In genomic region chr4:149923014-149923413, GRCm38 (mm10) we compare ENCODE assay signal across 17 mouse cellular contexts. TPM values are rescaled to one million over a fixed set of nuclear protein-coding genes. Genes with fewer than 3 reads are reported as not detected.
DNase-seq lines count a peak whose midpoint lies in the region; ATAC-seq and TF ChIP-seq lines count a peak whose summit lies in the region.
"Had no signal": no experiment of that assay in that cellular context is flagged by ENCODE, and none has a peak within 500 bp of the region (broad histone marks: within the 10 kb centered on the region; RNA-seq: fewer than 3 reads in every experiment).

No protein-coding gene starts in this region.

- no peaks in the 10 kb centered on the region for H3K79me2 ChIP-seq in liver, adult 2 months (ENCODE audit: control insufficient read depth, insufficient read depth, low read length)

- peak overlapping the region; percentile 51; the same call in 1 of the 2 replicates for H3K27ac ChIP-seq in liver, adult 2 months (replicated peaks; ENCODE audit: insufficient read depth, low read depth, low read length)
- no peak overlapping the region for H3K27ac ChIP-seq in liver, embryonic 12.5 days
- H3K27ac ChIP-seq in embryonic facial prominence, embryonic 12.5 days = peak overlapping the region; percentile 85
- H3K27ac ChIP-seq in limb, embryonic 14.5 days (replicated peaks; ENCODE audit: low read depth, low read length) = peak overlapping the region; percentile 9
- H3K27ac ChIP-seq: forebrain, embryonic 13.5 days; midbrain, embryonic 12.5 days had no signal

- no peak overlapping the region for H3K4me2 ChIP-seq in liver, embryonic 12.5 days
- H3K4me2 ChIP-seq in embryonic facial prominence, embryonic 12.5 days (replicated peaks) = no peak overlapping the region; the same call in 1 of the 2 replicates
- H3K4me2 ChIP-seq in limb, embryonic 14.5 days (replicated peaks; ENCODE audit: low read depth, low read length, severe bottlenecking) = no peak overlapping the region
- H3K4me2 ChIP-seq: forebrain, embryonic 13.5 days; heart, embryonic 13.5 days; hindbrain, embryonic 15.5 days; midbrain, embryonic 12.5 days had no signal

- TF ChIP-seq POLR2A in liver, adult 2 months (IDR thresholded peaks at IDR 0.05; ENCODE audit: extremely low read depth, insufficient read depth, low read length) = no peak
- TF ChIP-seq POLR2A in limb, embryonic 14.5 days (IDR thresholded peaks at IDR 0.05; ENCODE audit: borderline replicate concordance, extremely low read depth, insufficient read depth, insufficient read length) = no peak

- DNase-seq in heart, adult 11 months = peak; percentile 92
- no peak for DNase-seq in heart, adult 9 months (ENCODE audit: low spot score in 2 of 2)
- DNase-seq in liver, adult 2 months (ENCODE audit: extremely low read depth, low read depth, low spot score) = no peak
- no peak for DNase-seq in limb, embryonic 14.5 days (ENCODE audit: low spot score)
- DNase-seq in embryo, embryonic 11 days = no peak
- DNase-seq in layer of hippocampus, adult 9-10 months (ENCODE audit: low spot score) = no peak
- DNase-seq: cerebellum, postnatal 25 days; liver; right cerebral cortex, postnatal 25 days had no signal

- H3K4me3 ChIP-seq in liver, adult 2 months (ENCODE audit: insufficient read depth, low read depth, low read length) = no peak overlapping the region
- H3K4me3 ChIP-seq in liver, embryonic 12.5 days = no peak overlapping the region
- H3K4me3 ChIP-seq in embryonic facial prominence, embryonic 12.5 days = no peak overlapping the region
- H3K4me3 ChIP-seq in limb, embryonic 14.5 days (replicated peaks; ENCODE audit: low read length) = no peak overlapping the region
- H3K4me3 ChIP-seq: forebrain, embryonic 13.5 days; heart, embryonic 13.5 days; hindbrain, embryonic 15.5 days; midbrain, embryonic 12.5 days; myocyte had no signal

- H3K4me1 ChIP-seq in liver, adult 2 months (ENCODE audit: control insufficient read depth, insufficient read depth, low read length) = no peaks in the 10 kb centered on the region
- no peaks in the 10 kb centered on the region for H3K4me1 ChIP-seq in liver, embryonic 12.5 days
- H3K4me1 ChIP-seq in embryonic facial prominence, embryonic 12.5 days = peaks cover 66% of the 10 kb centered on the region
- peaks cover 58% of the 10 kb centered on the region for H3K4me1 ChIP-seq in limb, embryonic 14.5 days (ENCODE audit: control insufficient read depth, insufficient read depth, low read length)

- H3K27me3 ChIP-seq in liver, adult 2 months (ENCODE audit: control insufficient read depth, insufficient read depth, low read length) = no peaks in the 10 kb centered on the region
- peaks cover 18% of the 10 kb centered on the region for H3K27me3 ChIP-seq in liver, embryonic 12.5 days (replicated peaks)
- H3K27me3 ChIP-seq in embryonic facial prominence, embryonic 12.5 days = no peaks in the 10 kb centered on the region
- no peaks in the 10 kb centered on the region for H3K27me3 ChIP-seq in limb, embryonic 14.5 days (ENCODE audit: control insufficient read depth, insufficient read depth, low read length)
- H3K27me3 ChIP-seq: forebrain, embryonic 13.5 days; heart, embryonic 13.5 days; hindbrain, embryonic 15.5 days had no signal

- no peak for TF ChIP-seq CTCF in liver, adult 2 months (IDR thresholded peaks at IDR 0.05; ENCODE audit: low read depth, low read length)

- no peaks in the 10 kb centered on the region for H3K36me3 ChIP-seq in liver, adult 2 months (ENCODE audit: control insufficient read depth, insufficient read depth, low read length)
- H3K36me3 ChIP-seq in liver, embryonic 12.5 days = no peaks in the 10 kb centered on the region
- H3K36me3 ChIP-seq in embryonic facial prominence, embryonic 12.5 days = 0 out of 2 replicates have a peak, but pooled peaks cover 2% of the 10 kb centered on the region
- H3K36me3 ChIP-seq in limb, embryonic 14.5 days (ENCODE audit: control insufficient read depth, insufficient read depth, low read length) = no peaks in the 10 kb centered on the region; the same call in 1 of the 2 replicates
- H3K36me3 ChIP-seq: heart, embryonic 13.5 days; hindbrain, embryonic 15.5 days; midbrain, embryonic 12.5 days had no signal

- 89% methylated on average over 4 of the region's 5 CpGs for WGBS in liver, adult 2 months
- WGBS in liver, embryonic 12.5 days (ENCODE audit: insufficient replicate concordance) = 58% methylated on average over 4 of the region's 5 CpGs
- 40% methylated on average over 4 of the region's 5 CpGs for WGBS in embryonic facial prominence, embryonic 12.5 days
- 53% methylated on average over 4 of the region's 5 CpGs for WGBS in limb, embryonic 14.5 days

- ATAC-seq in liver, embryonic 12.5 days = no peak
- no peak for ATAC-seq in embryonic facial prominence, embryonic 12.5 days (ENCODE audit: insufficient number of reproducible peaks, insufficient read depth, low FRiP score, low TSS enrichment)
- no peak for ATAC-seq in limb, embryonic 14.5 days (ENCODE audit: low FRiP score, low read depth)
- ATAC-seq: activated CD4-positive, CD25-positive, alpha-beta regulatory T cell, adult 4 months; forebrain, embryonic 13.5 days had no signal

- no peak overlapping the region for H3K9ac ChIP-seq in liver, adult 2 months (ENCODE audit: low read depth, low read length)
- no peak overlapping the region for H3K9ac ChIP-seq in liver, embryonic 12.5 days
- H3K9ac ChIP-seq in embryonic facial prominence, embryonic 12.5 days = no peak overlapping the region
- no peak overlapping the region for H3K9ac ChIP-seq in limb, embryonic 14.5 days (ENCODE audit: low read depth, low read length, severe bottlenecking)
- H3K9ac ChIP-seq: forebrain, embryonic 13.5 days; hindbrain, embryonic 15.5 days; midbrain, embryonic 12.5 days had no signal

- no peaks in the 10 kb centered on the region; the same call in 1 of the 2 replicates for H3K9me3 ChIP-seq in liver, embryonic 12.5 days (replicated peaks)
- H3K9me3 ChIP-seq in embryonic facial prominence, embryonic 12.5 days = no peaks in the 10 kb centered on the region
- H3K9me3 ChIP-seq in limb, embryonic 14.5 days (ENCODE audit: control insufficient read depth, low read length) = no peaks in the 10 kb centered on the region
- H3K9me3 ChIP-seq: heart, embryonic 13.5 days; hindbrain, embryonic 15.5 days; midbrain, embryonic 12.5 days had no signal

RNA-seq across cellular contexts. Expression of gene Spsb1, which starts 31.8 kb away (rescaled TPM):
- 0.54 and 0.92 TPM in 2 replicates for total RNA-seq in liver, adult 2 months (2014; rRNA removed)
- 0.91 and 1.3 TPM in 2 replicates for polyA plus RNA-seq in liver, adult 2 months (2012; rRNA removed)
- 0.97 and 1.5 TPM in 2 replicates for polyA plus RNA-seq in liver, embryonic 12.5 days (2016; fragmentation: Nextera tagmentation; extraction: Ambion mirVana)
- 21.0 and 22.6 TPM in 2 replicates for polyA plus RNA-seq in embryonic facial prominence, embryonic 12.5 days (2016; fragmentation: Nextera tagmentation; extraction: Ambion mirVana)
- 19.4 and 21.9 TPM in 2 replicates for polyA plus RNA-seq in limb, embryonic 14.5 days (2012; rRNA removed)
- polyA plus RNA-seq in limb, embryonic 14.5 days (2014; fragmentation: Nextera tagmentation; extraction: Ambion mirVana) = 18.0 and 18.8 TPM in 2 replicates
